Mouse (Mus musculus) adrenal gland, postnatal 36 days (tissue): Measurements from ENCODE around the gene Atxn2. TPM values are rescaled to one million over a fixed set of nuclear protein-coding genes. Genes with fewer than 3 reads are reported as not detected.
"Not testable (repeated sequence)": the region's sequence is repeated elsewhere in the genome, so short reads cannot be mapped to it uniquely, and the experiment has no call there.

Experiments used
- DNase-seq, 2 experiments: peaks; one replicate each; pipeline ENCODE4 v3.0.0; 2021; ENCODE audit warnings: mixed read lengths in 1 of 2
- total RNA-seq, 2 experiments: library from RNA; stranded (reverse); gene quantifications; 2 replicates each; pipeline ENCODE4 v1.2.3; 2021

The Atxn2 gene
- total RNA-seq, 2 experiments from 2014 or later: 158 to 166 TPM

- DNase-seq: no peak
Observed at GRCm38 (mm10) chr5:121710851-121711173, 325 bp upstream of the Atxn2 start.

GRCm38 (mm10) chr5:121711928-121712231, 743 bp downstream of the Atxn2 start:
- no peak for DNase-seq

- DNase-seq: peak; percentile 66 to 76
Observed at GRCm38 (mm10) chr5:121712232-121712933, 1.2 kb downstream of the Atxn2 start.

- DNase-seq: peak; percentile 71 to 80
Observed at GRCm38 (mm10) chr5:121712934-121713538, 1.9 kb downstream of the Atxn2 start.

GRCm38 (mm10) chr5:121714331-121714730, 3.2 kb downstream of the Atxn2 start:
- no peak for DNase-seq

GRCm38 (mm10) chr5:121714928-121715327, 3.8 kb downstream of the Atxn2 start:
- no peak for DNase-seq

- DNase-seq: no peak
Observed at GRCm38 (mm10) chr5:121718462-121718861, 7.3 kb downstream of the Atxn2 start.

- DNase-seq: no peak
Observed at GRCm38 (mm10) chr5:121720888-121721585, 9.9 kb downstream of the Atxn2 start.

GRCm38 (mm10) chr5:121721841-121722240, 10.7 kb downstream of the Atxn2 start:
- peak in 1 of 2 experiments; percentile 53 for DNase-seq

GRCm38 (mm10) chr5:121724678-121725077, 13.5 kb downstream of the Atxn2 start:
- DNase-seq: no peak

- DNase-seq: no peak
Observed at GRCm38 (mm10) chr5:121730057-121730456, 18.9 kb downstream of the Atxn2 start.

GRCm38 (mm10) chr5:121736641-121737040, 25.5 kb downstream of the Atxn2 start:
- DNase-seq: no peak

GRCm38 (mm10) chr5:121738162-121738561, 27.0 kb downstream of the Atxn2 start:
- not testable (repeated sequence) for DNase-seq

- no peak for DNase-seq
Observed at GRCm38 (mm10) chr5:121738576-121739191, 27.5 kb downstream of the Atxn2 start.

GRCm38 (mm10) chr5:121740516-121740915, 29.4 kb downstream of the Atxn2 start:
- no peak for DNase-seq

GRCm38 (mm10) chr5:121742915-121743314, 31.8 kb downstream of the Atxn2 start:
- DNase-seq: no peak

GRCm38 (mm10) chr5:121747884-121748594, 36.9 kb downstream of the Atxn2 start:
- not testable (repeated sequence) for DNase-seq

GRCm38 (mm10) chr5:121749633-121750032, 38.5 kb downstream of the Atxn2 start:
- DNase-seq: no peak

- no peak for DNase-seq
Observed at GRCm38 (mm10) chr5:121757900-121758299, 46.8 kb downstream of the Atxn2 start.

GRCm38 (mm10) chr5:121758341-121758740, 47.2 kb downstream of the Atxn2 start:
- DNase-seq: no peak

- no peak for DNase-seq
Observed at GRCm38 (mm10) chr5:121759921-121760320, 48.8 kb downstream of the Atxn2 start.

- DNase-seq: peak in 1 of 2 experiments; percentile 15
Observed at GRCm38 (mm10) chr5:121761459-121761858, 50.3 kb downstream of the Atxn2 start.
